Comparison of ENCODE assay signal across 9 mouse cellular contexts in genomic region chr11:116076836-116077235, GRCm38 (mm10). TPM values are rescaled to one million over a fixed set of nuclear protein-coding genes. Genes with fewer than 3 reads are reported as not detected.
A peak's percentile ranks its signal among the peaks of the same experiment; 100 is the strongest.
DNase-seq lines count a peak whose midpoint lies in the region; ATAC-seq lines count a peak whose summit lies in the region.
"Had no signal": no experiment of that assay in that cellular context is flagged by ENCODE, and none has a peak within 500 bp of the region (broad histone marks: within the 10 kb centered on the region; RNA-seq: fewer than 3 reads in every experiment).

No protein-coding gene starts in this region.

- ATAC-seq in cerebellum, adult (ENCODE audit: insufficient number of reproducible peaks, low FRiP score, low TSS enrichment), result no peak

- peak; percentile 37 for DNase-seq in cerebellum, adult 9-11 months
- peak; percentile 49 to 53 for DNase-seq in spleen, adult 18-20 months
- no peak for DNase-seq in spleen, postnatal 14 days (ENCODE audit: low spot score in 2 of 2)
- peak; percentile 28 for DNase-seq in lung, postnatal 36 days
- DNase-seq in thymus, postnatal 4 days, result peak; percentile 79
- DNase-seq in yolk sac, embryonic 10.5 days (ENCODE audit: low spot score), result no peak
- DNase-seq in heart, postnatal 14 days, result no peak
- DNase-seq: kidney, postnatal 10 days had no signal

- intact Hi-C loops in heart, postnatal 14 days (cut with DNase I), result no loop called here

RNA-seq across cellular contexts. Expression of gene Unc13d, which starts 0.9 kb away (rescaled TPM):
- 1 to 10 TPM in 1 of 2 experiments, under 1 TPM in 1; 0.81 to 1.7 TPM for total RNA-seq in heart, postnatal 14 days (2021)

RNA-seq across cellular contexts. Expression of gene Wbp2, which starts 10.0 kb away (rescaled TPM):
- total RNA-seq in heart, postnatal 14 days (2021), result 10 to 100 TPM; 83.6 to 89.5 TPM

RNA-seq across cellular contexts. Expression of gene Unk, which starts 46.7 kb away (rescaled TPM):
- total RNA-seq in heart, postnatal 14 days (2021), result 10 to 100 TPM; 12.2 to 12.9 TPM

RNA-seq across cellular contexts. Expression of gene H3f3b, which starts 49.1 kb away (rescaled TPM):
- total RNA-seq in heart, postnatal 14 days (2021), result 100 to 1,000 TPM; 184 to 193 TPM

RNA-seq across cellular contexts. Expression of gene Trim47, which starts 50.2 kb away (rescaled TPM):
- total RNA-seq in heart, postnatal 14 days (2021), result 10 to 100 TPM; 46.3 to 46.9 TPM

Comparison
In these comparisons a context has a peak if more than half of its experiments do, and no peak if none do; other contexts are left out.
1. DNase-seq: peak in cerebellum, adult 9-11 months (single experiment), spleen, adult 18-20 months (2 of 2), lung, postnatal 36 days (single experiment) and thymus, postnatal 4 days (single experiment); none in spleen, postnatal 14 days (0 of 2), yolk sac, embryonic 10.5 days (single experiment) and heart, postnatal 14 days (0 of 2).